Mouse (Mus musculus) erythroblast, embryonic 14.5 days (primary cell): ENCODE measurements around the gene Pex16.

Source experiments
- GATA1 ChIP-seq: IDR thresholded peaks from 2 replicates; pipeline ENCODE4 v1.6.1; 2012; ENCODE audit warnings: low read length, inconsistent platforms, mixed read lengths
- TAL1 ChIP-seq: IDR thresholded peaks from 3 replicates; pipeline ENCODE4 v1.6.1; 2012; ENCODE audit warnings: low read length, inconsistent platforms, mixed read lengths

GRCm38 (mm10) chr2:92353402-92353801 lies 21.1 kb upstream of the Pex16 start:
- TF ChIP-seq GATA1 (no peak), TAL1 (no peak)
